Comparison of ENCODE assay signal across 8 mouse cellular contexts in the genomic region with DNA sequence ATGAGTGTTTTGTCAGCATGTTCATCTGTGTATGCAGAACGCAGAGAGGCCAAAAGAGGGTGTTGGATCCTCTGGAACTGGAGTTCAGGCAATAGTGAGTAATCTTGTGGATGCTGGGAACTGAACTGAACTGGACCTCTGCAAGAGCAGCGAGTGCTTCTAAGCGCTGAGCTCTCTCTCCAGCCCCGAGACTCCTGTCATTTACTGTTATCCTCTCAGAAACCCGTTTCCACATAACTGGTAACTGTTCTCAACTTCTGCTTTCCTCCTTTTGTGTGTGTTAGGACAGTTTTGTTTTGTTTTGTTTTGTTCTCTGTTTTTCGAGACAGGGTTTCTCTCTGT. TPM values are rescaled to one million over a fixed set of nuclear protein-coding genes. Genes with fewer than 3 reads are reported as not detected.
DNase-seq lines count a peak whose midpoint lies in the region; ATAC-seq lines count a peak whose summit lies in the region.

No protein-coding gene starts in this region.

- no peaks in the 10 kb centered on the region for H3K9me3 ChIP-seq in heart, embryonic 16.5 days (replicated peaks; ENCODE audit: control insufficient read depth, low read length)
- 0 out of 2 replicates have a peak, but pooled peaks cover 3% of the 10 kb centered on the region for H3K9me3 ChIP-seq in embryonic facial prominence, embryonic 12.5 days
- H3K9me3 ChIP-seq in intestine, embryonic 16.5 days (ENCODE audit: control insufficient read depth, low read length) = no peaks in the 10 kb centered on the region
- H3K9me3 ChIP-seq in midbrain, embryonic 16.5 days (replicated peaks; ENCODE audit: control insufficient read depth, low read length, poor library complexity, severe bottlenecking) = no peaks in the 10 kb centered on the region

- peak overlapping the region; percentile 82 for H3K4me3 ChIP-seq in heart, embryonic 16.5 days (ENCODE audit: low read length)
- H3K4me3 ChIP-seq in embryonic facial prominence, embryonic 12.5 days = peak overlapping the region; percentile 80
- peak overlapping the region; percentile 84 for H3K4me3 ChIP-seq in intestine, embryonic 16.5 days (ENCODE audit: low read length)
- peak overlapping the region; percentile 67 for H3K4me3 ChIP-seq in midbrain, embryonic 16.5 days (ENCODE audit: low read depth, low read length)

- H3K4me2 ChIP-seq in heart, embryonic 16.5 days (ENCODE audit: low read depth, low read length) = peak overlapping the region; percentile 69
- H3K4me2 ChIP-seq in embryonic facial prominence, embryonic 12.5 days (replicated peaks) = peak overlapping the region; percentile 60
- H3K4me2 ChIP-seq in intestine, embryonic 16.5 days (ENCODE audit: low read depth, low read length) = peak overlapping the region; percentile 65
- peak overlapping the region; percentile 50 for H3K4me2 ChIP-seq in midbrain, embryonic 16.5 days (ENCODE audit: low read length)

- WGBS in heart, embryonic 16.5 days = 12% methylated on average over 6 of the region's 6 CpGs
- 12% methylated on average over 6 of the region's 6 CpGs for WGBS in embryonic facial prominence, embryonic 12.5 days
- 11% methylated on average over 6 of the region's 6 CpGs for WGBS in intestine, embryonic 16.5 days
- WGBS in midbrain, embryonic 16.5 days = 12% methylated on average over 6 of the region's 6 CpGs

- H3K36me3 ChIP-seq in heart, embryonic 16.5 days (ENCODE audit: control insufficient read depth, insufficient read depth) = peaks cover 16% of the 10 kb centered on the region
- peaks cover 27% of the 10 kb centered on the region for H3K36me3 ChIP-seq in embryonic facial prominence, embryonic 12.5 days
- H3K36me3 ChIP-seq in intestine, embryonic 16.5 days (ENCODE audit: control insufficient read depth, insufficient read depth, low read length) = peaks cover 13% of the 10 kb centered on the region
- peaks cover 10% of the 10 kb centered on the region for H3K36me3 ChIP-seq in midbrain, embryonic 16.5 days (ENCODE audit: control insufficient read depth, insufficient read depth, low read length)

- peaks cover 30% of the 10 kb centered on the region for H3K4me1 ChIP-seq in heart, embryonic 16.5 days (ENCODE audit: control insufficient read depth, insufficient read depth, low read length)
- peaks cover 25% of the 10 kb centered on the region for H3K4me1 ChIP-seq in embryonic facial prominence, embryonic 12.5 days
- peaks cover 26% of the 10 kb centered on the region for H3K4me1 ChIP-seq in intestine, embryonic 16.5 days (ENCODE audit: control insufficient read depth, insufficient read depth, low read length)
- H3K4me1 ChIP-seq in midbrain, embryonic 16.5 days (ENCODE audit: control insufficient read depth, insufficient read depth, low read length) = peaks cover 22% of the 10 kb centered on the region

- H3K9ac ChIP-seq in heart, embryonic 16.5 days (ENCODE audit: low read length) = peak overlapping the region; percentile 44; the same call in 1 of the 2 replicates
- H3K9ac ChIP-seq in embryonic facial prominence, embryonic 12.5 days = no peak overlapping the region
- H3K9ac ChIP-seq in intestine, embryonic 16.5 days (ENCODE audit: low read depth, low read length) = no peak overlapping the region
- 0 out of 2 replicates have a peak overlapping the region, but pooled peaks have one; percentile 20 for H3K9ac ChIP-seq in midbrain, embryonic 16.5 days (ENCODE audit: low read depth, low read length)

- intact Hi-C loops in heart, postnatal 14 days (cut with DNase I) = no loop called here

- H3K27ac ChIP-seq in heart, embryonic 16.5 days (ENCODE audit: low read length) = 0 out of 2 replicates have a peak overlapping the region, but pooled peaks have one; percentile 19
- no peak overlapping the region for H3K27ac ChIP-seq in embryonic facial prominence, embryonic 12.5 days
- 0 out of 2 replicates have a peak overlapping the region, but pooled peaks have one; percentile 30 for H3K27ac ChIP-seq in intestine, embryonic 16.5 days (ENCODE audit: low read length)
- H3K27ac ChIP-seq in midbrain, embryonic 16.5 days (ENCODE audit: low read length) = 0 out of 2 replicates have a peak overlapping the region, but pooled peaks have one; percentile 17

- no peak for DNase-seq in heart, postnatal 14 days
- no peak for DNase-seq in right cerebral cortex, adult 2 months (ENCODE audit: low spot score in 2 of 2)
- no peak for DNase-seq in right cerebral cortex, adult 18-20 months
- DNase-seq in retina, postnatal 1 day = no peak

- ATAC-seq in heart, embryonic 16.5 days (replicated peaks; ENCODE audit: extremely low read depth, insufficient read depth, low FRiP score) = no peak
- ATAC-seq in embryonic facial prominence, embryonic 12.5 days (ENCODE audit: insufficient number of reproducible peaks, insufficient read depth, low FRiP score, low TSS enrichment) = no peak
- ATAC-seq in intestine, embryonic 16.5 days = peak; percentile 27
- ATAC-seq in midbrain, embryonic 16.5 days = peak; percentile 37

- no peaks in the 10 kb centered on the region for H3K27me3 ChIP-seq in heart, embryonic 16.5 days (ENCODE audit: control insufficient read depth, insufficient read depth, low read length)
- no peaks in the 10 kb centered on the region for H3K27me3 ChIP-seq in embryonic facial prominence, embryonic 12.5 days
- no peaks in the 10 kb centered on the region for H3K27me3 ChIP-seq in intestine, embryonic 16.5 days (replicated peaks; ENCODE audit: control insufficient read depth, insufficient read depth, low read length)
- no peaks in the 10 kb centered on the region for H3K27me3 ChIP-seq in midbrain, embryonic 16.5 days (ENCODE audit: control insufficient read depth, insufficient read depth, low read depth, low read length)

RNA-seq across cellular contexts. Expression of a gene that starts 0.5 kb away (rescaled TPM):
- 1,892 and 2,285 TPM in 2 replicates for polyA plus RNA-seq in heart, embryonic 16.5 days (2015; fragmentation: Nextera tagmentation; extraction: Ambion mirVana)
- total RNA-seq in heart, postnatal 14 days (2021) = 100 to 1,000 TPM; 545 to 557 TPM
- 824 and 858 TPM in 2 replicates for polyA plus RNA-seq in embryonic facial prominence, embryonic 12.5 days (2016; fragmentation: Nextera tagmentation; extraction: Ambion mirVana)
- polyA plus RNA-seq in intestine, embryonic 16.5 days (2015; fragmentation: Nextera tagmentation; extraction: Ambion mirVana) = 1,467 and 1,508 TPM in 2 replicates
- polyA plus RNA-seq in midbrain, embryonic 16.5 days (2015; fragmentation: Nextera tagmentation; extraction: Ambion mirVana) = 837 and 884 TPM in 2 replicates

RNA-seq across cellular contexts. Expression of a gene that starts 11.8 kb away (rescaled TPM):
- 140 and 141 TPM in 2 replicates for polyA plus RNA-seq in heart, embryonic 16.5 days (2015; fragmentation: Nextera tagmentation; extraction: Ambion mirVana)
- 10 to 100 TPM; 77.4 to 79.9 TPM for total RNA-seq in heart, postnatal 14 days (2021)
- polyA plus RNA-seq in embryonic facial prominence, embryonic 12.5 days (2016; fragmentation: Nextera tagmentation; extraction: Ambion mirVana) = 234 and 242 TPM in 2 replicates
- polyA plus RNA-seq in intestine, embryonic 16.5 days (2015; fragmentation: Nextera tagmentation; extraction: Ambion mirVana) = 162 and 166 TPM in 2 replicates
- 235 and 240 TPM in 2 replicates for polyA plus RNA-seq in midbrain, embryonic 16.5 days (2015; fragmentation: Nextera tagmentation; extraction: Ambion mirVana)

RNA-seq across cellular contexts. Expression of a gene that starts 23.1 kb away (rescaled TPM):
- 59.3 and 61.1 TPM in 2 replicates for polyA plus RNA-seq in heart, embryonic 16.5 days (2015; fragmentation: Nextera tagmentation; extraction: Ambion mirVana)
- total RNA-seq in heart, postnatal 14 days (2021) = 10 to 100 TPM; 19.9 to 20.3 TPM
- 71.8 and 72.2 TPM in 2 replicates for polyA plus RNA-seq in embryonic facial prominence, embryonic 12.5 days (2016; fragmentation: Nextera tagmentation; extraction: Ambion mirVana)
- 48.4 and 51.9 TPM in 2 replicates for polyA plus RNA-seq in intestine, embryonic 16.5 days (2015; fragmentation: Nextera tagmentation; extraction: Ambion mirVana)
- polyA plus RNA-seq in midbrain, embryonic 16.5 days (2015; fragmentation: Nextera tagmentation; extraction: Ambion mirVana) = 68.1 and 69.6 TPM in 2 replicates

RNA-seq across cellular contexts. Expression of a gene that starts 49.2 kb away (rescaled TPM):
- 11.9 and 18.0 TPM in 2 replicates for polyA plus RNA-seq in heart, embryonic 16.5 days (2015; fragmentation: Nextera tagmentation; extraction: Ambion mirVana)
- 10 to 100 TPM; 10.7 to 12.7 TPM for total RNA-seq in heart, postnatal 14 days (2021)
- 40.8 and 43.5 TPM in 2 replicates for polyA plus RNA-seq in embryonic facial prominence, embryonic 12.5 days (2016; fragmentation: Nextera tagmentation; extraction: Ambion mirVana)
- polyA plus RNA-seq in intestine, embryonic 16.5 days (2015; fragmentation: Nextera tagmentation; extraction: Ambion mirVana) = 6.5 and 9.0 TPM in 2 replicates
- polyA plus RNA-seq in midbrain, embryonic 16.5 days (2015; fragmentation: Nextera tagmentation; extraction: Ambion mirVana) = 17.9 and 20.1 TPM in 2 replicates

Comparison
In these comparisons a context has a peak if more than half of its experiments do, and no peak if none do; other contexts are left out.
1. ATAC-seq: peak in intestine, embryonic 16.5 days (single experiment) and midbrain, embryonic 16.5 days (single experiment); none in heart, embryonic 16.5 days (single experiment) and embryonic facial prominence, embryonic 12.5 days (single experiment).
2. H3K9ac ChIP-seq: peak in heart, embryonic 16.5 days (single experiment) and midbrain, embryonic 16.5 days (single experiment); none in embryonic facial prominence, embryonic 12.5 days (single experiment) and intestine, embryonic 16.5 days (single experiment).
3. Peak in every context shown above with its lines, with median percentiles within 50 percentile points of each other: H3K4me2 ChIP-seq and H3K4me3 ChIP-seq.